Mouse (Mus musculus) hindbrain, embryonic 13.5 days (tissue): ENCODE results near the gene Camta2. TPM values are rescaled to one million over a fixed set of nuclear protein-coding genes. Genes with fewer than 3 reads are reported as not detected.

Experiments
- ATAC-seq: fragments of 200-750 bp; cut with Nextera tagmentation; 2 replicates; pipeline ENCODE4 v1.8.0; 2017; ENCODE audit warnings: moderate TSS enrichment; ENCODE audit not compliant: low FRiP score
- H3K27ac ChIP-seq: fragments of 300-500 bp; sonication (generic); 2 replicates; pipeline ENCODE4 v1.5.1; 2015; ENCODE audit warnings: inconsistent platforms, mild to moderate bottlenecking, moderate library complexity
- H3K27me3 ChIP-seq: fragments of 300-500 bp; sonication (generic); 2 replicates; pipeline ENCODE4 v1.6.1; 2015; ENCODE audit warnings: mild to moderate bottlenecking, inconsistent platforms
- H3K36me3 ChIP-seq: fragments of 300-500 bp; sonication (generic); 2 replicates; pipeline ENCODE4 v1.6.1; 2015; ENCODE audit warnings: mild to moderate bottlenecking, inconsistent platforms
- H3K4me1 ChIP-seq: fragments of 300-500 bp; sonication (generic); replicated peaks from 2 replicates; pipeline ENCODE4 v1.6.1; 2015; ENCODE audit warnings: inconsistent platforms
- H3K4me2 ChIP-seq: fragments of 300-500 bp; sonication (generic); 2 replicates; pipeline ENCODE4 v1.6.1; 2015; ENCODE audit warnings: inconsistent platforms, mild to moderate bottlenecking, moderate library complexity
- H3K4me3 ChIP-seq: fragments of 300-500 bp; sonication (generic); 2 replicates; pipeline ENCODE4 v1.5.1; 2015; ENCODE audit warnings: mild to moderate bottlenecking, inconsistent platforms
- H3K9ac ChIP-seq: fragments of 300-500 bp; sonication (generic); 2 replicates; pipeline ENCODE4 v1.6.1; 2015; ENCODE audit warnings: mild to moderate bottlenecking, inconsistent platforms
- H3K9me3 ChIP-seq: fragments of 300-500 bp; sonication (generic); 2 replicates; pipeline ENCODE4 v1.6.1; 2016; ENCODE audit warnings: inconsistent platforms
- WGBS: fragments of 180-500 bp; shearing (Covaris S2); methylation state at CpG from one replicate; pipeline ENCODE4 v1.1.7; 2015; 5-methylcytosine and 5-hydroxymethylcytosine counted together
- polyA plus RNA-seq: library from polyadenylated mRNA; unstranded; fragments of >200 nt; fragmentation: Nextera tagmentation; extraction: Ambion mirVana; gene quantifications from 2 replicates; pipeline ENCODE4 v1.2.1, GENCODE M21; 2015

The Camta2 gene
- polyA plus RNA-seq, 1 experiment from 2014 or later, result 15.3 TPM

- Histone ChIP-seq H3K9ac (peak overlapping the region; percentile 86), H3K4me3 (peak overlapping the region; percentile 66), H3K36me3 (peaks cover 45% of the 10 kb centered on the region), H3K4me1 (peaks cover 39% of the 10 kb centered on the region), H3K27me3 (no peaks in the 10 kb centered on the region), H3K9me3 (no peaks in the 10 kb centered on the region), H3K4me2 (peak overlapping the region; percentile 91), H3K27ac (peak overlapping the region; percentile 98)
- ATAC-seq, result peak; percentile 46
- WGBS, result 0% methylated on average over 31 of the region's 31 CpGs
These were observed 18.1 kb downstream of the Camta2 start for GRCm38 (mm10) chr11:70669582-70670345.

DNA sequence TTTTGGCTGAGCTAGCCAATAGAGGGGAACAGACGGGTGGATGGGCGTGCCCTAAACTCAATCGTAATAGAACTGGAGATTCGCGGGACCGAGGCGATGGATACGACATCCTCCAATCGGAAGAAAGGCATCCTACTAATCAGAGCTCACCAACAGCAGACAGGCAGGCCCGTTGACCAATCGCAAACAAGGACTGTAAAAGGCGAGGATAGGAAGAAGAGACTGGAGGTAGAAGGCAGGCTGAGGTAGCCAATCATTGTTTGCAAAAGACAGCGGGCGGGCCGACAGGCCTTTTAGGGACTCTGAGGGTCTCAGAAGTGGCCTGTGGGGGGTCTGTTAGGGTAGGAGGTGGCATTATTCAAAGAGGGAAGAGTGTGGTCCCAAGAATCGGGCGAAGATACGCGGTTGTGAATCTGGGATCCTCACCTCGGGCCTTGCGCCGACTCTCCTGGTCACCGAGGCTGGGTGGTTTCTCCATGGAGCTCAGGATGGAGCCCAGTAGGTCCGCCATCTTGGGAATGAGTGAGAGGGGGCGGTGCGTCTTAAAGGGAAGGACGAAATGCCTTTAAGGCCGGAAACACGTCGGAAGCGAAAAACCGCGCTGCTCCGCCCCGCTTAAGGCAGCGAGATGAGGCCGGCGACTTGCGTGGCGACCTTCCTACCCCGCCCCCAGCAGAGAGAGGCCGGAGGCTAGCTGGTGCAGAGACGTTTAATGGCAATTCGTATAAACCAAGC, 19.0 kb downstream of the Camta2 start, which contains the start of gene Spag7:
Gene Spag7 (minus strand): TSS at position 646 of the 735 bp plus-strand sequence.
- Histone ChIP-seq H3K4me1 (peaks cover 39% of the 10 kb centered on the region), H3K9ac (peak within 1 kb of the TSS; percentile 86), H3K4me2 (peak within 1 kb of the TSS; percentile 91), H3K27me3 (no peaks in the 10 kb centered on the region), H3K4me3 (peak within 1 kb of the TSS; percentile 66), H3K27ac (peak within 1 kb of the TSS; percentile 98), H3K9me3 (no peaks in the 10 kb centered on the region), H3K36me3 (peaks cover 46% of the 10 kb centered on the region)
- peak; percentile 97 for ATAC-seq
- WGBS, result under 1% methylated on average over 44 of the region's 44 CpGs

DNA sequence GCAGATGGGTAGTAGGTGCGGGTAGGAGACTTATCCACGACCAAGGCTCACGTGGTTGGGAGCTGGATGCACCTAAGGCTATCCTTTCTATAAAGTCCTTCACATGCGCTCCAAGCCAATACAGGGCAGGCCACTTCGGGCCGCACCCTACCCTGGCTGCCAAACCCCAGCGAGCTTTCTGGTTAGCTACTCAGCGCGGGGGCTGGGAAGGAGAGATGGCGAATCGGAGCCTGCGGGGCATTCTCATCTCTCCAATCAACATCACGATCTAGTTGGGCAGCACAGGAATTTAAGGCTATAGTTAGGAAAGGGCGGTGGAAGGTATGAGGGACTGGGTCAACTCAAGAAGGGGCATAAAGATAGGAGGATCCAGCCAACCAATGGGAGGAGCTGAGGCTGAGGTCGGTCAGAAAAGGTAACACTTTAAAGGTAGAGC, 19.6 kb downstream of the Camta2 start:
- H3K9ac ChIP-seq, result peak overlapping the region; percentile 80
- no peaks in the 10 kb centered on the region for H3K27me3 ChIP-seq
- WGBS, result under 1% methylated on average over 15 of the region's 15 CpGs
- H3K4me2 ChIP-seq, result peak overlapping the region; percentile 91
- peaks cover 47% of the 10 kb centered on the region for H3K36me3 ChIP-seq
- ATAC-seq, result peak; percentile 44; the same call in 1 of the 2 replicates
- H3K9me3 ChIP-seq, result no peaks in the 10 kb centered on the region
- peak overlapping the region; percentile 66 for H3K4me3 ChIP-seq
- H3K27ac ChIP-seq, result peak overlapping the region; percentile 92
- peaks cover 39% of the 10 kb centered on the region for H3K4me1 ChIP-seq

DNA sequence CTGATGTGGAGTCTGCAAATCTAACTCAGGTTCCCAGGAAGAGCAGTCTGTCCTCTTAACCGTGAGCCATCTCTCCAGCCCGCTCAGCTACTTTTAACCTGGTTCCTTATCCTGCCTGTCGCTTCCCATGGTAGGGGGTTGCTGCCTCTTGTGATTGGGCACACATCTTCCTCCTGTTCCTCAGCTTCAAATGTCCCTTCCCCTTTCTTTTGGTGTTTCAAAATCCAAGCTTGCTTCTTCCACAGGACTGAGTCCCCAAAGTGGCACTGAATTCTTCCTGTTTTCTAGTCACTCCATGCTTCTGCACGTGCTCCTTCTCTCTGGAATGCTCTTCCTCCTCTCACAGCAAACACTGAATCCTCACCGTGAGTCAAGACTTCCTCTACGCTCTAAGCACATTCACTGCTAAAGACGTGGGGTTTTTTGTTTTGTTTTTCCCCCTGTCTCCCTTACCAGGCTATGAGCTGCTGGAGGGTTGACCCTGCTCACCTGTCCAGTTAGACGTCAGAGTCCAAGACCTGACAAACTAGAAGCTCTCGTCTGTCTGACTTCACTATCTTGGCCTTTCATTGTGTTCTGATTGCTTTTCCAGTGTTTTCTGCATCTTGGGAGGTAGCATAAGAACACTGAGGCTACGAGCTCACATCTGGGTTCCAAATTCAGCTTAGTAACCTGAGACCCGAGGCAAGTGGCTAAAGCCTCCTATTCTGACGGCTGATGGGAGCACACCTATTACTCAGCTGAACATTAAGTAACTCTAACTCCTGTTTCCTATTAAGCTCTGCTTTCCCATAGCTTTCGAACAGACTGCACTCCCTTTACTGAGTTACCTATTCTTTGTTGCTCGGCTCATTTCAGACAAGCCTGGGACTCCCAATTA, 20.4 kb downstream of the Camta2 start:
- Histone ChIP-seq H3K9me3 (no peaks in the 10 kb centered on the region), H3K27me3 (no peaks in the 10 kb centered on the region), H3K9ac (peak overlapping the region; percentile 80), H3K36me3 (peaks cover 51% of the 10 kb centered on the region), H3K4me1 (peaks cover 39% of the 10 kb centered on the region), H3K27ac (peak overlapping the region; percentile 92), H3K4me2 (peak overlapping the region; percentile 91), H3K4me3 (peak overlapping the region; percentile 66)
- no peak for ATAC-seq
- 83% methylated on average over 14 of the region's 14 CpGs for WGBS

DNA sequence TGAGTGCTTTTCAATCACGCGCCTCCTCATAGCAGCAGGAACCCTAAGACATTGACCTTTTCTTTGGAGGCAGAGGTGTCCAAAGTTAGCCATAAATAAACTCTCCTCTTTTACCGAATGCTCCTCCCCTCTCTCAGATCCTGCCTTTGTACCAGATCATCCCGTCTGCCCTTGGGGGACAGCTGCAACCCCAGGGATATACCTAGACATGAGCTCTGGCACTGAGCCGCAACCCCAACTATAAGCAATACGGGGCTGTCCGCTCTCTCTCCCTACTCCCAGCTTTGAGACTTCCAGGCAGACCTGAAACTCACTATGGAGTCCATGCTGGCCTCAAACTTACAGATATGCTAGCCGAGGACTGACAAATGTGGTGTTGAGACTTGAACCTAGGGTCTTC, 21.2 kb downstream of the Camta2 start:
- no peak overlapping the region for H3K27ac ChIP-seq
- 94% methylated on average over 8 of the region's 8 CpGs for WGBS
- ATAC-seq, result no peak
- H3K9ac ChIP-seq, result no peak overlapping the region
- H3K4me3 ChIP-seq, result no peak overlapping the region
- no peaks in the 10 kb centered on the region for H3K27me3 ChIP-seq
- peaks cover 51% of the 10 kb centered on the region for H3K36me3 ChIP-seq
- no peak overlapping the region for H3K4me2 ChIP-seq
- no peaks in the 10 kb centered on the region for H3K9me3 ChIP-seq
- peaks cover 38% of the 10 kb centered on the region for H3K4me1 ChIP-seq

DNA sequence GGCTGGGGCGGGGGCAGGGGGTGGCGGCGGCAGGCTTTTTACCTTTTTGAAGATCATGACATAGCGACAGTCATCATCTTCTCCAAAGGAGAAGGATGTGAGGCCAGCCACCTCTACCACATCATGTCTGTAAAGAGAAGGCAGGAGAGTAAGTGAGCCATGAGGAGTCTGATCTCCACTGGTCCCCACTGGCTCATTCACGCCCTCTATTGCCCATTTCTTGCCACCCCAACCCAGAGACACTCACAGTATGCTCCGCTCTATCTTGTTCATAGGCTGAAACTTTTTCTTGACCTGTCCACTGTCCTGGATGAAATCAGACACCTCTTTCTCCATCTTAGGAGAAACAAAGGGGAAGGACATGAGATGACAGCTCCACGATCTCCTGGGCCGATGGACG, 23.2 kb downstream of the Camta2 start:
- 94% methylated on average over 9 of the region's 9 CpGs for WGBS
- Histone ChIP-seq H3K9ac (no peak overlapping the region), H3K36me3 (peaks cover 58% of the 10 kb centered on the region), H3K9me3 (no peaks in the 10 kb centered on the region), H3K4me2 (no peak overlapping the region), H3K4me3 (no peak overlapping the region), H3K27ac (no peak overlapping the region), H3K4me1 (peaks cover 19% of the 10 kb centered on the region), H3K27me3 (no peaks in the 10 kb centered on the region)
- ATAC-seq, result no peak

DNA sequence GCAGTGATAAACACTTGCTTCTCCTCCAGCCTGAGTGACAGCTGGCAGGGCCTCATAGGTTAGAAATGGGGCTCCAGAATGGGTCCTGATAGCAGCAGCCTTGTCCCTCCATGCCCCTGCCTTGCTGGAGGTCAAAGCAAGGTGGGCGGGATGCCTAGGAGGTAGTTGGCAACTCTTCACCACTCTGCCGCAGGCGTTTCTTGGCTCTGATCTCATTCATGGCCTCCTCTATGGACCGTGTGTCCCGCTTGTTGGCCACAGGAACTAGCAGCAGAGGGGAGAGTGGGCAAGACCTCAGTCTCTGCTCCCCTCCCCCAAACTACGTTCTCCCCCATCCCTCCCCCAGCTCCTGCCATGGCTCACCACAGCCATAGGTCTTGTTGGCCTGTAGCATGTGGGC, 23.9 kb downstream of the Camta2 start:
- 93% methylated on average over 6 of the region's 6 CpGs for WGBS

DNA sequence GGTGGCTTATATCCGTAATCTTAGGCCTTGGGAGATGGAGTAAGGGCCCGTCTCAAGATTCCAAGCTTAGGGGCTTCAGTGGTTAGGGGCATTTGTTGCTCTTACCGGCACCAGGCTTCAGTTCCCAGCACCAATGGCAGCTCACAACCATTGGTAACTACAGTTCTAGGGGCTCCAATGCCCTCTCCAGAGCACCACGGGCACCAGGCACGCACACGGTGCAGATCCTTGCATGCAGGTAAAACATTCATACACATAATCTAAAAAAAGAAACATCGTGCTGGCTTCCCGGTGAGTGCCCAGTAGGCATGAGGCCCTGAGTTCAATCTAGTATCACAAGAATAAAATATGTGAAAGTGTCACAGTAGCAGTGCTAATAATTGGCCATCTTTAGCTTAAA, 24.8 kb downstream of the Camta2 start:
- H3K36me3 ChIP-seq, result peaks cover 63% of the 10 kb centered on the region
- H3K4me2 ChIP-seq, result no peak overlapping the region
- no peak overlapping the region for H3K9ac ChIP-seq
- H3K27ac ChIP-seq, result no peak overlapping the region
- no peaks in the 10 kb centered on the region for H3K9me3 ChIP-seq
- H3K4me1 ChIP-seq, result peaks cover 16% of the 10 kb centered on the region
- no peaks in the 10 kb centered on the region for H3K27me3 ChIP-seq
- no peak overlapping the region for H3K4me3 ChIP-seq
- ATAC-seq, result no peak
- WGBS, result 97% methylated on average over 8 of the region's 8 CpGs

More for the DNA sequence above, 23.9 kb downstream of the Camta2 start:
- Histone ChIP-seq H3K9ac (no peak overlapping the region), H3K36me3 (peaks cover 63% of the 10 kb centered on the region), H3K27ac (no peak overlapping the region), H3K9me3 (no peaks in the 10 kb centered on the region), H3K27me3 (no peaks in the 10 kb centered on the region), H3K4me2 (no peak overlapping the region), H3K4me3 (no peak overlapping the region), H3K4me1 (peaks cover 19% of the 10 kb centered on the region)
- no peak for ATAC-seq

DNA sequence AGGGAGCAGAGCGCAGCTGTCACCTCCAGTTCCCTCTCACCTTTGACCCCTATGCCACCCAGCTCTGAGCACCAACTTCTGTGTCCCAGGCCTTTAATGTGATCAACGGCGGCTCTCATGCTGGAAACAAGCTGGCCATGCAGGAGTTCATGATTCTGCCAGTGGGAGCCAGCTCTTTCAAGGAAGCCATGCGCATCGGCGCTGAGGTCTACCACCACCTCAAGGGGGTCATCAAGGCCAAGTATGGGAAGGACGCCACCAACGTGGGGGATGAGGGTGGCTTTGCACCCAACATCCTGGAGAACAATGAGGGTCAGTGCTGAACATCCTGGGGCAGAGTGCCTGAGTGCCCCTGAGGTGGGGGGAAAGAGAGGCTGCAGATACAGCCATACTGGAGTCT, 27.3 kb downstream of the Camta2 start:
- H3K27me3 ChIP-seq, result 0 out of 2 replicates have a peak, but pooled peaks cover 4% of the 10 kb centered on the region
- H3K36me3 ChIP-seq, result peaks cover 56% of the 10 kb centered on the region
- WGBS, result 88% methylated on average over 8 of the region's 8 CpGs
- peaks cover 15% of the 10 kb centered on the region for H3K4me1 ChIP-seq
- H3K9ac ChIP-seq, result no peak overlapping the region
- no peaks in the 10 kb centered on the region for H3K9me3 ChIP-seq
- H3K4me3 ChIP-seq, result no peak overlapping the region
- no peak overlapping the region for H3K4me2 ChIP-seq
- no peak overlapping the region for H3K27ac ChIP-seq
- no peak for ATAC-seq

- 78% methylated on average over 8 of the region's 8 CpGs for WGBS
- Histone ChIP-seq H3K4me2 (no peak overlapping the region), H3K36me3 (peaks cover 40% of the 10 kb centered on the region), H3K27ac (no peak overlapping the region), H3K27me3 (0 out of 2 replicates have a peak, but pooled peaks cover 4% of the 10 kb centered on the region), H3K4me3 (no peak overlapping the region), H3K9me3 (no peaks in the 10 kb centered on the region), H3K9ac (no peak overlapping the region), H3K4me1 (peaks cover 21% of the 10 kb centered on the region)
- ATAC-seq, result no peak
These were observed 29.0 kb downstream of the Camta2 start for GRCm38 (mm10) chr11:70658942-70659341.

DNA sequence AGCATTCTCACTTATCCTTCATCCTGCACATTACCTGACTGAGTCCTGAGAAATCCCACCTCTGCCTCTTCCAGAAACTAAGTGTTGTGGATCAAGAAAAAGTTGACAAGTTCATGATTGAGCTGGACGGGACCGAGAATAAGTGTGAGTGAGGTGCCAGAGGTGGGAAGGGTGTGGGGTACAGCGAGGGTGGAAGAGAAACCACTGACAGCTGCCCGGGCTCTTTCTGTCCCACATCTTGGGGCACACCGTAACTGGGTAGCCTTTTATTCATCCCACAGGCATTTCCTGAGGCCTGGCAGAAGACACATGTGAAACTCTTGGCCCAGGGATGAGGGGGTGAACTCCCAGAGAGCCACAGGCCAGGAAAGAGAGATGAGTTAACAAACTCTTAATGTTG, 29.4 kb downstream of the Camta2 start:
- 0 out of 2 replicates have a peak, but pooled peaks cover 4% of the 10 kb centered on the region for H3K27me3 ChIP-seq
- 89% methylated on average over 5 of the region's 5 CpGs for WGBS
- H3K4me2 ChIP-seq, result no peak overlapping the region
- peaks cover 36% of the 10 kb centered on the region for H3K36me3 ChIP-seq
- ATAC-seq, result no peak
- H3K4me3 ChIP-seq, result no peak overlapping the region
- H3K27ac ChIP-seq, result no peak overlapping the region
- H3K9ac ChIP-seq, result no peak overlapping the region
- H3K9me3 ChIP-seq, result no peaks in the 10 kb centered on the region
- peaks cover 21% of the 10 kb centered on the region for H3K4me1 ChIP-seq

DNA sequence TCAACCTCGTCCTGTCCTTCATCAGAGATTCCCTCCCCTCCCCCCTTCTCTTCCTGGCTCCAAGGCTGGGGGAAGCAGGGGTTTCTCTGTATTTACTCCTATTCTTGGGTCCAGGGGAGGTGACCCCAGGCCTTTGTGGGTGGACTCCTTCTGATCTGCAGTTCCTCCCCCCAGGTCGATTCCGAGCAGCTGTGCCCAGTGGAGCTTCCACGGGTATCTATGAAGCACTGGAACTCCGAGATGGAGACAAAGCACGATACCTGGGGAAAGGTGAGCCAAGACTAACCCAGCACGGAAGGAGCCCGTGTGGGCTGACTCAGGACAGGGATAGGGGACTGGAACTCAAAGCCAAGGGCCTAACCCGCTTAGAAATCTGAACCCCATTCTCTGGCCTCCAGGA, 29.9 kb downstream of the Camta2 start:
- no peak overlapping the region for H3K4me3 ChIP-seq
- no peaks in the 10 kb centered on the region for H3K9me3 ChIP-seq
- 0 out of 2 replicates have a peak, but pooled peaks cover 4% of the 10 kb centered on the region for H3K27me3 ChIP-seq
- H3K9ac ChIP-seq, result no peak overlapping the region
- peaks cover 31% of the 10 kb centered on the region for H3K36me3 ChIP-seq
- H3K4me1 ChIP-seq, result peaks cover 26% of the 10 kb centered on the region
- no peak overlapping the region for H3K4me2 ChIP-seq
- WGBS, result 69% methylated on average over 9 of the region's 9 CpGs
- ATAC-seq, result no peak
- H3K27ac ChIP-seq, result no peak overlapping the region
